Mouse (Mus musculus): ENCODE results near the gene Gja4. TPM values are rescaled to one million over a fixed set of nuclear protein-coding genes. Genes with fewer than 3 reads are reported as not detected.

Gja4 gene
- polyA plus RNA-seq, 1 experiment = 211 TPM

DNA sequence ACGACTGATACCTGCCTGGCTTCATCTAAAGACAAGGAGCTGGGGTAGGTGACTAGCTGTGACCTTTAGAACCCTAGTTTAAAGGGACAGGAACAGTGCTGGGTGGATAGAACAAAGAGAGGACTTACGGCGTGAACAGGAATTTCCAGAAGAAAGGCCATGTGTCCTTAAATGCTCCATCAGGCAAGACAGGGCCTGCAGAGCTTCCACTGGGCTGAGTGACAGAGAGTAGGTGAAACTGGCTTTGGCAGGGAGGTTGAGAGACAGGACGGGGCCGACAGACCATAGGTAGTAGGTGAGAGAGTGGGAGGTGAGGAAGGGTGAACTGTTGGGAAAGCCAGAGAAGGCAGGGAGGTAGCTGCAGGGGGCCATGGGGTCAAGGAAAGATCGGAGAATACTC, 27.5 kb upstream of the Gja4 start:
- Histone ChIP-seq H3K4me1 (ENCODE audit: control insufficient read depth, insufficient read depth, low read length) (no peaks in the 10 kb centered on the region), H3K4me3 (replicated peaks; ENCODE audit: extremely low read depth, low read depth, low read length) (no peak overlapping the region)
- 40% methylated on average over 6 of the region's 6 CpGs for WGBS
- no peak for TF ChIP-seq CTCF (IDR thresholded peaks at IDR 0.05; ENCODE audit: insufficient read depth, low read length)
- TF ChIP-seq POLR2A (IDR thresholded peaks at IDR 0.05; ENCODE audit: borderline replicate concordance, extremely low read depth, low read depth, low read length) = no peak
- no peak for DNase-seq

GRCm38 (mm10) chr4:127337668-127338067, 23.8 kb upstream of the Gja4 start:
- 80% methylated on average over 5 of the region's 5 CpGs for WGBS
- TF ChIP-seq CTCF (IDR thresholded peaks at IDR 0.05; ENCODE audit: insufficient read depth, low read length) (no peak), POLR2A (IDR thresholded peaks at IDR 0.05; ENCODE audit: borderline replicate concordance, extremely low read depth, low read depth, low read length) (no peak)

DNA sequence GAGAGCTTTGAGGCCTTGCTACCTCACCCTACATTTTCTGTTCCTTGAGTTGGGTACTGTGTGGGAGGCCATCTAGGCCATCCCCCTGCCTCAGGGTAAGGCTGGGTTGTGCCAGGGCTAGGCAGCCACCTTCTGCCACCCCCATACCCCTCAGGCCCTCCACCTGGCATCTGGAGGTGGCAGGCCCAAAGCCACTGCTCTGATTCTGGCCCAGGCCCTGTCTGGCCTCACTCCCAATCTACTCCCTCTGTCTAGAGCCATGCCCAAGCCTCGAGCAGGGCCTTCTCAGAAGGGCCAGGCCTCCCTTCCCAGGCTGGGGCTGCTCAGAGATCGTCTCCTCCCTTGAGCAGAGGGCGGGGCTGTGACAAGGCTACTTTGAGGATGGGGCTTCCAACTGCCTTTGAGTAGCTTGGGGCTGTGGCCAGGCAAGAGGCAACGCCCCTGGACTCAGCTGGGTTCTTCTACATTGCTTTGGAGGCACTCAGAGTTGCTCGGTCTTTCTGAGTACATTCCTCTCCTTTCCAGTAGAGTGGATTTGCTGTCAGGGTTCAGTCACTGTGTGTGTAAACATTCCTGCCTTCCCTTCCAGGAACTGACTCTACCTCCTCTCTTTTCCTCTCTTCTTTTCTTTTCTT, 21.1 kb upstream of the Gja4 start:
- no peak for DNase-seq
- Histone ChIP-seq H3K4me1 (ENCODE audit: control insufficient read depth, insufficient read depth, low read length) (no peaks in the 10 kb centered on the region), H3K4me3 (replicated peaks; ENCODE audit: extremely low read depth, low read depth, low read length) (no peak overlapping the region)
- 38% methylated on average over 5 of the region's 5 CpGs for WGBS
- no peak for TF ChIP-seq CTCF (IDR thresholded peaks at IDR 0.05; ENCODE audit: insufficient read depth, low read length)
- no peak for TF ChIP-seq POLR2A (IDR thresholded peaks at IDR 0.05; ENCODE audit: borderline replicate concordance, extremely low read depth, low read depth, low read length)

More at GRCm38 (mm10) chr4:127337668-127338067, 23.8 kb upstream of the Gja4 start:
- Histone ChIP-seq H3K4me3 (replicated peaks; ENCODE audit: extremely low read depth, low read depth, low read length) (no peak overlapping the region), H3K4me1 (ENCODE audit: control insufficient read depth, insufficient read depth, low read length) (no peaks in the 10 kb centered on the region)
- DNase-seq = no peak

DNA sequence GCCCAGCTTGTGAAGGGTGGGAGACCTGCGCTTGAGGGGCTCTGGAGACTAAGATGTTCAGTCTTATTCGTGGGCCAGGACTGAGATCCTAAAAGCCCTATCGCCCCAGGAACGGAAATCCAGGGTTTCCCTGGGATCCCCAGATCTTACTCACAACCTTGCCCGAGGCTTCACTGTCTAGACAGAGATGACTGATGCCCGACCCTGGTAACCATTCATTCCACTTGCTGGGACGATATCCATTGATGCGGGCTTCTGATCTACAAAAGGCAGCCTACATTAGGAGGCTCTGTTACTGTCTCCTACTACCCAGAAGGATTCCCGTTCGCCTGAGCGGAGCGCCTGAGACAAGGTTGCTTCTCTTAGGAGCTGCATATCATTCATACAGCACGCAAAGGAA, 17.3 kb upstream of the Gja4 start:
- no peaks in the 10 kb centered on the region for H3K4me1 ChIP-seq (ENCODE audit: control insufficient read depth, insufficient read depth, low read length)
- no peak for DNase-seq
- no peak overlapping the region for H3K4me3 ChIP-seq (replicated peaks; ENCODE audit: extremely low read depth, low read depth, low read length)
- WGBS = 39% methylated on average over 13 of the region's 13 CpGs
- TF ChIP-seq POLR2A (IDR thresholded peaks at IDR 0.05; ENCODE audit: borderline replicate concordance, extremely low read depth, low read depth, low read length) (no peak), CTCF (IDR thresholded peaks at IDR 0.05; ENCODE audit: insufficient read depth, low read length) (no peak)

GRCm38 (mm10) chr4:127330181-127331100, 16.6 kb upstream of the Gja4 start, which contains the start of gene Gjb3:
Gene Gjb3 (minus strand): TSS chr4:127330844.
- TF ChIP-seq POLR2A (IDR thresholded peaks at IDR 0.05; ENCODE audit: borderline replicate concordance, extremely low read depth, low read depth, low read length) (no peak), CTCF (IDR thresholded peaks at IDR 0.05; ENCODE audit: insufficient read depth, low read length) (no peak)
- 3% methylated on average over 49 of the region's 49 CpGs for WGBS
- H3K4me1 ChIP-seq (ENCODE audit: control insufficient read depth, insufficient read depth, low read length) = no peaks in the 10 kb centered on the region
- no peak within 1 kb of the TSS for H3K4me3 ChIP-seq (replicated peaks; ENCODE audit: extremely low read depth, low read depth, low read length)
- DNase-seq = no peak

- DNase-seq = no peak
- no peaks in the 10 kb centered on the region for H3K4me1 ChIP-seq (ENCODE audit: control insufficient read depth, insufficient read depth, low read length)
- 2% methylated on average over 13 of the region's 13 CpGs for WGBS
- no peak overlapping the region for H3K4me3 ChIP-seq (replicated peaks; ENCODE audit: extremely low read depth, low read depth, low read length)
- TF ChIP-seq POLR2A (IDR thresholded peaks at IDR 0.05; ENCODE audit: borderline replicate concordance, extremely low read depth, low read depth, low read length) = no peak
- TF ChIP-seq CTCF (IDR thresholded peaks at IDR 0.05; ENCODE audit: insufficient read depth, low read length) = no peak
Measured at GRCm38 (mm10) chr4:127329751-127330150, 15.9 kb upstream of the Gja4 start.

DNA sequence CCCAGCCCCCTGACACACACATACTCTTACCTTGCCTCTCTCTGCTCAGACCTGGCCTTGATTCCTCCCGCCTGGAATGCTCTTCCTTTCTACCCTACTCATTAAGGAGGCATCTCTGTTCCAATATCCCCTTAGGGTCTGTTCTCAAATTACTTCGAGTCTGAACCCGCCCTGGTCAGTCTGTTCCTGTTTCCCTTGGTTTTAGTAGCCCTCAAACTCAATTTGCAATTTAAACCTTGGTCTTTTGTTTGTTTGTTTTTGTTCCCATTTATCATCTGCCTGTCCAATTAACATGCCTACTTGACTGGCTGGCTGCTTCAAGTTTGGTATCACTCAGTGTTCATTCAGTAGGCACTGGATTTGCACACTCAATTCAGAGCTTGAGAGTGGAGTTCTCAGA, 15.2 kb upstream of the Gja4 start:
- 19% methylated on average over 3 of the region's 3 CpGs for WGBS

GRCm38 (mm10) chr4:127328378-127328777, 14.5 kb upstream of the Gja4 start:
- H3K4me1 ChIP-seq (ENCODE audit: control insufficient read depth, insufficient read depth, low read length) = no peaks in the 10 kb centered on the region
- no peak for DNase-seq
- 56% methylated on average over 7 of the region's 7 CpGs for WGBS
- H3K4me3 ChIP-seq (replicated peaks; ENCODE audit: extremely low read depth, low read depth, low read length) = no peak overlapping the region
- TF ChIP-seq POLR2A (IDR thresholded peaks at IDR 0.05; ENCODE audit: borderline replicate concordance, extremely low read depth, low read depth, low read length) (no peak), CTCF (IDR thresholded peaks at IDR 0.05; ENCODE audit: insufficient read depth, low read length) (no peak)

More for the DNA sequence above, 15.2 kb upstream of the Gja4 start:
- Histone ChIP-seq H3K4me1 (ENCODE audit: control insufficient read depth, insufficient read depth, low read length) (no peaks in the 10 kb centered on the region), H3K4me3 (replicated peaks; ENCODE audit: extremely low read depth, low read depth, low read length) (no peak overlapping the region)
- TF ChIP-seq CTCF (IDR thresholded peaks at IDR 0.05; ENCODE audit: insufficient read depth, low read length) (no peak), POLR2A (IDR thresholded peaks at IDR 0.05; ENCODE audit: borderline replicate concordance, extremely low read depth, low read depth, low read length) (no peak)
- DNase-seq = no peak

DNA sequence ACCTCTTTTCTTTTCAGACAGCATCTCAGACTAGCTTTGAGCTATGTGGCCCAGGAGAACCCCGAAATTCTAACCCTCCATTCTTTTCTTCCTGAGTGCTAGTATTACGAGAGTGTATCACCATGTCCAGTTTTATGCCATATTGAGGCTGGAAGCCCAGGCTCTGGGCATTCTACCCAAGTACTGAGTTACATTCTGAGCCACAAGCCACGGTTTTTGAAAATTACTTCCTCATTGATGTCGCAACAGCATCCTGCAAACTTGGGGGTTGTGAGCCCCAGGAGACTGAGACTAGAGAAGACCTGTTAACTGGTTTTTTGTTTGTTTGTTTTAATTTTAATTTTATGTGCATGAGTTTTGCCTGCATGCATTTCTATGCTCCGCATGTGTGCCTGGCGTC, 13.9 kb upstream of the Gja4 start:
- Histone ChIP-seq H3K4me3 (replicated peaks; ENCODE audit: extremely low read depth, low read depth, low read length) (no peak overlapping the region), H3K4me1 (ENCODE audit: control insufficient read depth, insufficient read depth, low read length) (no peaks in the 10 kb centered on the region)
- TF ChIP-seq CTCF (IDR thresholded peaks at IDR 0.05; ENCODE audit: insufficient read depth, low read length) (no peak), POLR2A (IDR thresholded peaks at IDR 0.05; ENCODE audit: borderline replicate concordance, extremely low read depth, low read depth, low read length) (no peak)
- no peak for DNase-seq
- WGBS = 52% methylated on average over 6 of the region's 6 CpGs

Measured in lung, adult 2 months (tissue).